Mouse (Mus musculus) kidney, embryonic 16.5 days (tissue): ENCODE data around the gene Ccdc114. TPM values are rescaled to one million over a fixed set of nuclear protein-coding genes. Genes with fewer than 3 reads are reported as not detected.

ENCODE experiments used
- polyA plus RNA-seq: library from polyadenylated mRNA; unstranded; fragments of >200 nt; fragmentation: Nextera tagmentation; extraction: Ambion mirVana; gene quantifications from 2 replicates; pipeline ENCODE4 v1.2.1, GENCODE M21; 2015

The Ccdc114 gene
- polyA plus RNA-seq, 1 experiment from 2014 or later, result 11.7 TPM

Other genes with a start within 250 kb of the Ccdc114 start
- 0.18 and 0.29 TPM in 2 replicates for gene Ntn5, start 240.1 kb upstream of the Ccdc114 start, polyA plus RNA-seq
- gene Sec1, start 229.7 kb upstream of the Ccdc114 start, polyA plus RNA-seq, result 0.22 and 0.24 TPM in 2 replicates
- gene Car11, start 224.2 kb upstream of the Ccdc114 start, polyA plus RNA-seq, result 10.7 and 11.6 TPM in 2 replicates
- 4.1 and 4.3 TPM in 2 replicates for gene Dbp, start 219.0 kb upstream of the Ccdc114 start, polyA plus RNA-seq
- gene Rpl18, start 208.6 kb upstream of the Ccdc114 start, polyA plus RNA-seq, result 1,042 and 1,047 TPM in 2 replicates
- gene Sphk2, start 206.1 kb upstream of the Ccdc114 start, polyA plus RNA-seq, result 36.2 and 36.7 TPM in 2 replicates
- gene Fam83e, start 202.9 kb upstream of the Ccdc114 start, polyA plus RNA-seq, result 1.1 and 1.2 TPM in 2 replicates
- not detected in 2 replicates for gene Spaca4, start 198.3 kb upstream of the Ccdc114 start, polyA plus RNA-seq
- gene Lmtk3, start 140.3 kb upstream of the Ccdc114 start, polyA plus RNA-seq, result 1.3 and 1.8 TPM in 2 replicates
- gene Sult2b1, start 139.4 kb upstream of the Ccdc114 start, polyA plus RNA-seq, result 1.9 and 2.5 TPM in 2 replicates
- gene Cyth2, start 109.5 kb upstream of the Ccdc114 start, polyA plus RNA-seq, result 125 and 126 TPM in 2 replicates
- gene Kcnj14, start 99.3 kb upstream of the Ccdc114 start, polyA plus RNA-seq, result 1.9 TPM in 2 replicates
- 87.4 and 87.9 TPM in 2 replicates for gene Grwd1, start 93.1 kb upstream of the Ccdc114 start, polyA plus RNA-seq
- gene Kdelr1, start 51.3 kb upstream of the Ccdc114 start, polyA plus RNA-seq, result 96.4 and 97.3 TPM in 2 replicates
- gene Grin2d, start 45.7 kb upstream of the Ccdc114 start, polyA plus RNA-seq, result 0.19 and 0.25 TPM in 2 replicates
- gene Syngr4, start 27.4 kb upstream of the Ccdc114 start, polyA plus RNA-seq, result 1.5 and 1.8 TPM in 2 replicates
- 7.1 and 8.4 TPM in 2 replicates for gene Tmem143, start 27.1 kb upstream of the Ccdc114 start, polyA plus RNA-seq
- gene Emp3, start 2.7 kb upstream of the Ccdc114 start, polyA plus RNA-seq, result 187 and 216 TPM in 2 replicates
- gene Abcc6, start 106.2 kb downstream of the Ccdc114 start, polyA plus RNA-seq, result 0.66 and 0.87 TPM in 2 replicates
- gene Nomo1, start 109.6 kb downstream of the Ccdc114 start, polyA plus RNA-seq, result 43.3 and 44.4 TPM in 2 replicates
- gene Kcnj11, start 176.7 kb downstream of the Ccdc114 start, polyA plus RNA-seq, result 0.14 and 0.28 TPM in 2 replicates